Mouse (Mus musculus) hindbrain, postnatal 0 days (tissue): ENCODE measurements around the gene Xpo6. TPM values are rescaled to one million over a fixed set of nuclear protein-coding genes. Genes with fewer than 3 reads are reported as not detected.

ENCODE experiments used
- ATAC-seq: fragments of 200-750 bp; cut with Nextera tagmentation; 2 replicates; pipeline ENCODE4 v1.8.0; 2017; ENCODE audit warnings: mild to moderate bottlenecking, moderate TSS enrichment, moderate library complexity
- DNase-seq: peaks from one replicate; pipeline ENCODE4 v3.0.0-alpha.2; 2015; ENCODE audit warnings: low spot score
- H3K27ac ChIP-seq: fragments of 300-500 bp; sonication (generic); 2 replicates; pipeline ENCODE4 v1.5.1; 2014; ENCODE audit warnings: mild to moderate bottlenecking
- H3K27me3 ChIP-seq: fragments of 300-500 bp; sonication (generic); 2 replicates; pipeline ENCODE4 v1.6.1; 2014; ENCODE audit warnings: low read length, mixed read lengths; ENCODE audit not compliant: insufficient read depth
- H3K36me3 ChIP-seq: fragments of 300-500 bp; sonication (generic); 2 replicates; pipeline ENCODE4 v1.6.1; 2014; ENCODE audit warnings: low read length, mixed read lengths; ENCODE audit not compliant: insufficient read depth
- H3K4me1 ChIP-seq: fragments of 300-500 bp; sonication (generic); 2 replicates; pipeline ENCODE4 v1.6.1; 2014; ENCODE audit warnings: antibody characterized with exemption, low read length, mixed read lengths; ENCODE audit not compliant: insufficient read depth
- H3K4me2 ChIP-seq: fragments of 300-500 bp; sonication (generic); 2 replicates; pipeline ENCODE4 v1.6.1; 2014; ENCODE audit warnings: low read depth, mild to moderate bottlenecking, low read length, moderate library complexity, mixed read lengths
- H3K4me3 ChIP-seq: fragments of 300-500 bp; sonication (generic); 2 replicates; pipeline ENCODE4 v1.5.1; 2014; ENCODE audit warnings: low read length
- H3K9ac ChIP-seq: fragments of 300-500 bp; sonication (generic); replicated peaks from 2 replicates; pipeline ENCODE4 v1.6.1; 2014; ENCODE audit warnings: mild to moderate bottlenecking, low read length, moderate library complexity, mixed read lengths
- H3K9me3 ChIP-seq: fragments of 300-500 bp; sonication (generic); 2 replicates; pipeline ENCODE4 v1.6.1; 2016; ENCODE audit warnings: low read length, mixed read lengths
- CTCF ChIP-seq: IDR thresholded peaks from 2 replicates; pipeline ENCODE4 v1.5.1; 2016; ENCODE audit warnings: antibody characterized with exemption, control low read depth, low read depth
- WGBS: fragments of 180-500 bp; shearing (Covaris S2); extraction: QIAGEN DNeasy Blood & Tissue Kit; methylation state at CpG from one replicate; pipeline ENCODE4 v1.1.7; 2014; 5-methylcytosine and 5-hydroxymethylcytosine counted together
- polyA plus RNA-seq: library from polyadenylated mRNA; unstranded; fragments of >200 nt; fragmentation: Nextera tagmentation; extraction: Ambion mirVana; gene quantifications from 2 replicates; pipeline ENCODE4 v1.2.1, GENCODE M21; 2015
- total RNA-seq: library from RNA; depleted of rRNA; stranded (reverse); fragments of >200 nt; gene quantifications from 2 replicates; pipeline ENCODE4 v1.2.3, GENCODE M21; 2014; rRNA removed

Gene Xpo6
- total RNA-seq (124 and 147 TPM in 2 replicates), polyA plus RNA-seq (41.8 and 45.4 TPM in 2 replicates)

DNA sequence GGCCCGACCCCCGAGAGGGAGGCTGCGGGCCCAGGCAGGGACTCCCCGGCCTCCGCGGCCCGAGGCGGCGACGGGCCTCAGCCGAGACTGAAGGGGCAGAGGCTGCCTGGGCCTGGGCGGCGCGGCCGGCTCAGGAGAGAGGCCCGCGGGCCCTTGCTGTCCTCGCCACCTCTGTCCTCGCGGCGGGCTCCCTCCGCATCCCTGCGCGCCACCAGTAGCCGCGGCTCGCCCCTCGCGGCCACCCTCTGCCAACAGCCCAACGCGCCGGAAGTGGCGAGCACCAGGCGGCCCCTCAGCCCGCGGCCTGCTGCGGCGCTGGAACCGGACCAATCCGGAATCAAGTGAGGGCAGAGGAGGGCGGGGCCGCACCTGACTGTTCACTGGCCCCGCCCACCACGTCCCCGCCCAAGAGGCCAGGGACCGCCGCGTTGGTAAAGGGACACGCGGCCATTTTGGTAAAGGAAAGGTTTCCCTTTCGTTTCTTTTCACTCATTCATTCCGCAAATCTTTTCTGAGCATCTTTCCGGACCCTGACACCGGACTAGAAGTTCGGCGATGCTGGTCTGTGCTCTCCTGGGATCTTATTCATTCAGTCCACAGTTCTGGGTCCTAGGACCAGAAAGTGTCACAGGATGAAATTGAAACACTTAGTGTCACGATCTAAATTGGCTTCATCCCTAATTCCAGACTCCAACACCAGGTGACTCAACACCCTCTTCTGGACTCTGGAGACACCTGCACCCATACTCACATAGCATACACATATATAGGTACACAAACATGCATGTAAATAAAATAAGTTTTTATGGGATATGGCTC, at the start of gene Xpo6:
Xpo6 (minus strand) TSS at position 324 of the 819 bp plus-strand sequence.
- ATAC-seq, result peak; percentile 97
- Histone ChIP-seq H3K4me1 (no peaks in the 10 kb centered on the region), H3K4me2 (peak within 1 kb of the TSS; percentile 81), H3K9ac (peak within 1 kb of the TSS; percentile 99), H3K27me3 (no peaks in the 10 kb centered on the region), H3K9me3 (no peaks in the 10 kb centered on the region), H3K36me3 (no peaks in the 10 kb centered on the region), H3K27ac (peak within 1 kb of the TSS; percentile 94), H3K4me3 (peak within 1 kb of the TSS; percentile 96)
- DNase-seq, result peak; percentile 99
- under 1% methylated on average over 44 of the region's 57 CpGs for WGBS
- peak; percentile 26 for TF ChIP-seq CTCF

DNA sequence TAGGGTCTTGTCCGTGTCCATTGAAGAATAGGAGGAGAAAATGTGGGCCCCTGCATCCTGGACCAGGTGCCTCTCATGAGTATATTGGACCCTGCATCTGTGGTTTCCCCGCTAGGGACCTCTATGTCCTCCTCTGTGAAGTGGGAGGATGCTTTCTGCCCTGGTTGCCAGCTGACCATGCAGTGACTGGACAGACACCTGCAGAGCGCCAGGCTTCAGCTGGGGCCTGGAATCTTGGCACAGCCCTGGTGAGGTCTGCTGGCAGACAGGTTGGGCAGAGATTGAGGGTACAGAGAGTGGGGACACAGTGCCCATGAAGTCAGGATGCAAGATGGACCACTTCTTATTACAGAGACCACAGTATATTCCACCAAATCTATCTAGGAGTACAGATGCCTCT, 49.7 kb upstream of the Xpo6 start:
- Histone ChIP-seq H3K27me3 (no peaks in the 10 kb centered on the region), H3K4me2 (no peak overlapping the region), H3K36me3 (no peaks in the 10 kb centered on the region), H3K27ac (no peak overlapping the region), H3K4me3 (no peak overlapping the region), H3K9ac (no peak overlapping the region), H3K9me3 (no peaks in the 10 kb centered on the region), H3K4me1 (no peaks in the 10 kb centered on the region)
- ATAC-seq, result no peak
- WGBS, result 80% methylated on average over 3 of the region's 3 CpGs
- TF ChIP-seq CTCF, result no peak
- no peak for DNase-seq

DNA sequence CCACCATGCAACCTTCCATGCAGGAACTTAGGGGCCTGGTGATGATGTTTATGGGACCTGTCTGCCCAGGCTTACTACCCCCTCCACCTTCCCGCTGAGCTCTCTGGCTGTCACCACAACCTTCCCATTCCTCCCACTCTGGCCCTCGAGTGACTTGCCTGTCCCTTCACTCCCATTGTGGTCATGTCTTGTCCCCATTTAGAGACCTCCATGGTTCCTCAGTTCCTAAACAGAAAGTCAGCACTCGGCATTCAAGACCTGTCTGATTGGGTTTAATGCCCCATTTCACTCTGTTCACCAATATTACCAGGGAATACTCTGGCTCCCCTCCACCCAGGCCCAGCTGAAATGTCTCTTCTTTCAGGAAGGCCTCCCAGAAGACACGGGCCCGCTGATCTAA, 48.8 kb upstream of the Xpo6 start:
- H3K4me1 ChIP-seq, result no peaks in the 10 kb centered on the region
- WGBS, result 66% methylated on average over 5 of the region's 5 CpGs
- no peak overlapping the region for H3K4me2 ChIP-seq
- no peak overlapping the region for H3K4me3 ChIP-seq
- H3K36me3 ChIP-seq, result no peaks in the 10 kb centered on the region
- H3K27ac ChIP-seq, result no peak overlapping the region
- DNase-seq (no peak), ATAC-seq (no peak)
- H3K9me3 ChIP-seq, result no peaks in the 10 kb centered on the region
- H3K9ac ChIP-seq, result no peak overlapping the region
- H3K27me3 ChIP-seq, result no peaks in the 10 kb centered on the region
- no peak for TF ChIP-seq CTCF

DNA sequence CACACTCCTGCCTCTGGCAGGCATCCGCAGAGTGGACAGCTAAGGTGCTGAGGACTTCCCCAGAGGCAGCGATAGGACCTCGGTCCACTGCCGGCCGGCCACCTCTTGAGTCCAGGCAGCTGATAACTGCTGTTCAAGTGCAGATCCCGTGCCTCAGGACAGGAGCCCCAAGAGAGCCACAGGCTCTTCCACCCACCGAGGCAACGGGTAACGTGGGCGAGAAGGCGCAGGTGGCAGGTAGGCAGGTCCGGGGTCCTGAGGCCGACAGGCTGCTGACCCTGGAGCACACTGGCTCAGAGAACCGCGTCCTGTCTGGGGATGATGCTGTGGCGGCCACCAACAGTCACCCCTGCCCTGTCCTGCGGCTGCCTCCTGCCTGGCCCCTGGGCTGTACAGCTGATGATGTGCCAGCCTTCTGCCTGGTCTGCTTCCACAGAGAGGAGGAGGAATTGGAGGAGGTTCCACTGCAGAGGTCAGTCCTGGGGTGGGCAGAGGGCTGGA, 48.4 kb upstream of the Xpo6 start:
- Histone ChIP-seq H3K4me1 (no peaks in the 10 kb centered on the region), H3K27me3 (no peaks in the 10 kb centered on the region), H3K9ac (no peak overlapping the region; the same call in 1 of the 2 replicates), H3K27ac (no peak overlapping the region), H3K36me3 (no peaks in the 10 kb centered on the region), H3K9me3 (no peaks in the 10 kb centered on the region), H3K4me3 (no peak overlapping the region), H3K4me2 (peak overlapping the region; percentile 17; the same call in 1 of the 2 replicates)
- ATAC-seq (no peak), DNase-seq (no peak)
- 53% methylated on average over 17 of the region's 17 CpGs for WGBS
- TF ChIP-seq CTCF, result no peak

DNA sequence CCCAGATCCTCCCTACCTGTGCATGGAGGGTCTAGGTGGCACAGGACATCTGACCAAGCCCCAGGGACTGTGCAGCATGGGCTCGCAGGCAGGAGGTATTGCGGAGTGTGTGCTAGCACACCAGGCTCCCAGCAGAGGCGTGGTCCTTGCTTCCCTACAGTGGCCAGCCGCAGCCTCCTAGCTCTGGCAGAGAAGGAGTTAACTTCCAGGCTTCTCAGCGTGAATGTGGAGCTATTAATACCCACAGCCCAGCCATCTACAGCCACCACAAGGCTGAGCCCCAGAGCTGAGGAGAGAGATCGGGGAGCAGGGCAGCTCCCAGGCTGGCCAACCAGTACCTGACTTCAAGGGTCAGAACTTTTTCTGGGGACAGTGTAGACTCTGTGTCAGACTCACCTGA, 47.8 kb upstream of the Xpo6 start:
- Histone ChIP-seq H3K9ac (peak overlapping the region; percentile 5; the same call in 1 of the 2 replicates), H3K4me3 (no peak overlapping the region), H3K9me3 (no peaks in the 10 kb centered on the region), H3K27ac (no peak overlapping the region), H3K36me3 (no peaks in the 10 kb centered on the region), H3K4me1 (no peaks in the 10 kb centered on the region), H3K27me3 (no peaks in the 10 kb centered on the region), H3K4me2 (peak overlapping the region; percentile 21; the same call in 1 of the 2 replicates)
- DNase-seq, result peak; percentile 30
- 6% methylated on average over 6 of the region's 6 CpGs for WGBS
- ATAC-seq, result peak; percentile 41
- TF ChIP-seq CTCF, result peak; percentile 27

DNA sequence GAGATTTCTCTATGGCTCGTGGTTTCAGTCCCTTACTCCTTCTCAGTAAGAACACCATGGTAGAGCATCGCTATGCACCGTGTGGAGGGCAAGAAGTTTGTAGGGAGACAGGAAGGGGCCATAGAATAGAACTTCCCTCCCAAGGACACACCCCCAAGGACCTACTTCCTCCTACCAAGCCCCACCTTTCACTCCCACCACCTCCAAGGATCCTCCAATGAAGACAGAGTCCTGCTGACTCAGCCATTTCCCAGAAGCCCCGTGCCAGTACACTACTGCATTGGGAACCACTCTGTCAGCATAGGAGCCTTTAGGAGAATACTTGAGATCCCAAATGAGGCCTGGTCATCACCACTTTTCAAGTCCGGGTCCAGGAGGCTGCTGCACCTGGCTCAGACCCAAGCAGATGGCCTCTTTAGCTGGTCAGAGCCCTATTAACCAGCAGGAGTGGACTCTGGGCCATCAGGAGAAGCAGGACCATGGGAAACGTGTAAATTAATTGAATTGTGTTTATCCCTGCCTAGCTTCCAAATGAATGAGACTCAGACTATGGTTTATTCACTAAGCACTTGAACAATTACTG, 44.0 kb upstream of the Xpo6 start:
- H3K4me2 ChIP-seq, result no peak overlapping the region
- H3K27me3 ChIP-seq, result no peaks in the 10 kb centered on the region
- no peaks in the 10 kb centered on the region for H3K36me3 ChIP-seq
- 58% methylated on average over 6 of the region's 6 CpGs for WGBS
- no peaks in the 10 kb centered on the region for H3K9me3 ChIP-seq
- H3K4me3 ChIP-seq, result no peak overlapping the region
- H3K9ac ChIP-seq, result no peak overlapping the region
- 0 out of 2 replicates have a peak, but pooled peaks have one; percentile 12 for ATAC-seq
- H3K27ac ChIP-seq, result no peak overlapping the region
- no peaks in the 10 kb centered on the region for H3K4me1 ChIP-seq
- no peak for TF ChIP-seq CTCF
- DNase-seq, result no peak
